Mouse (Mus musculus) hindbrain, postnatal 0 days (tissue): ENCODE results near the gene Trim17. TPM values are rescaled to one million over a fixed set of nuclear protein-coding genes. Genes with fewer than 3 reads are reported as not detected.
A peak's percentile ranks its signal among the peaks of the same experiment; 100 is the strongest.

Experiments used
- ATAC-seq: fragments of 200-750 bp; cut with Nextera tagmentation; 2 replicates; pipeline ENCODE4 v1.8.0; 2017; ENCODE audit warnings: mild to moderate bottlenecking, moderate TSS enrichment, moderate library complexity
- DNase-seq: peaks from one replicate; pipeline ENCODE4 v3.0.0-alpha.2; 2015; ENCODE audit warnings: low spot score
- H3K27ac ChIP-seq: fragments of 300-500 bp; sonication (generic); 2 replicates; pipeline ENCODE4 v1.5.1; 2014; ENCODE audit warnings: mild to moderate bottlenecking
- H3K27me3 ChIP-seq: fragments of 300-500 bp; sonication (generic); 2 replicates; pipeline ENCODE4 v1.6.1; 2014; ENCODE audit warnings: low read length, mixed read lengths; ENCODE audit not compliant: insufficient read depth
- H3K36me3 ChIP-seq: fragments of 300-500 bp; sonication (generic); 2 replicates; pipeline ENCODE4 v1.6.1; 2014; ENCODE audit warnings: low read length, mixed read lengths; ENCODE audit not compliant: insufficient read depth
- H3K4me1 ChIP-seq: fragments of 300-500 bp; sonication (generic); 2 replicates; pipeline ENCODE4 v1.6.1; 2014; ENCODE audit warnings: antibody characterized with exemption, low read length, mixed read lengths; ENCODE audit not compliant: insufficient read depth
- H3K4me2 ChIP-seq: fragments of 300-500 bp; sonication (generic); 2 replicates; pipeline ENCODE4 v1.6.1; 2014; ENCODE audit warnings: low read depth, mild to moderate bottlenecking, low read length, moderate library complexity, mixed read lengths
- H3K4me3 ChIP-seq: fragments of 300-500 bp; sonication (generic); 2 replicates; pipeline ENCODE4 v1.5.1; 2014; ENCODE audit warnings: low read length
- H3K9ac ChIP-seq: fragments of 300-500 bp; sonication (generic); replicated peaks from 2 replicates; pipeline ENCODE4 v1.6.1; 2014; ENCODE audit warnings: mild to moderate bottlenecking, low read length, moderate library complexity, mixed read lengths
- H3K9me3 ChIP-seq: fragments of 300-500 bp; sonication (generic); 2 replicates; pipeline ENCODE4 v1.6.1; 2016; ENCODE audit warnings: low read length, mixed read lengths
- CTCF ChIP-seq: IDR thresholded peaks from 2 replicates; pipeline ENCODE4 v1.5.1; 2016; ENCODE audit warnings: antibody characterized with exemption, control low read depth, low read depth
- WGBS: fragments of 180-500 bp; shearing (Covaris S2); extraction: QIAGEN DNeasy Blood & Tissue Kit; methylation state at CpG from one replicate; pipeline ENCODE4 v1.1.7; 2014; 5-methylcytosine and 5-hydroxymethylcytosine counted together
- polyA plus RNA-seq: library from polyadenylated mRNA; unstranded; fragments of >200 nt; fragmentation: Nextera tagmentation; extraction: Ambion mirVana; gene quantifications from 2 replicates; pipeline ENCODE4 v1.2.1, GENCODE M21; 2015
- total RNA-seq: library from RNA; depleted of rRNA; stranded (reverse); fragments of >200 nt; gene quantifications from 2 replicates; pipeline ENCODE4 v1.2.3, GENCODE M21; 2014

The Trim17 gene
- total and polyA plus RNA-seq, 2 experiments from 2014 or later: 0.55 to 4.3 TPM

- peak overlapping the region; percentile 88 for H3K4me3 ChIP-seq
- 0 out of 2 replicates have a peak, but pooled peaks cover 3% of the 10 kb centered on the region for H3K36me3 ChIP-seq
- no peaks in the 10 kb centered on the region for H3K27me3 ChIP-seq
- H3K4me1 ChIP-seq: peaks cover 20% of the 10 kb centered on the region
- peak overlapping the region; percentile 100 for H3K4me2 ChIP-seq
- WGBS: under 1% methylated on average over 29 of the region's 29 CpGs
- peak; percentile 23 for DNase-seq
- ATAC-seq: no peak
- peak overlapping the region; percentile 52; the same call in 1 of the 2 replicates for H3K27ac ChIP-seq
- H3K9ac ChIP-seq: peak overlapping the region; percentile 82
- no peak for TF ChIP-seq CTCF
- H3K9me3 ChIP-seq: no peaks in the 10 kb centered on the region
Measured at GRCm38 (mm10) chr11:58977150-58977549, 22.7 kb downstream of the Trim17 start.

- Histone ChIP-seq H3K9me3 (no peaks in the 10 kb centered on the region), H3K36me3 (0 out of 2 replicates have a peak, but pooled peaks cover 6% of the 10 kb centered on the region), H3K4me2 (peak overlapping the region; percentile 100), H3K4me1 (peaks cover 20% of the 10 kb centered on the region), H3K27me3 (no peaks in the 10 kb centered on the region), H3K9ac (peak overlapping the region; percentile 82), H3K27ac (peak overlapping the region; percentile 52), H3K4me3 (peak overlapping the region; percentile 88)
- no peak for TF ChIP-seq CTCF
- DNase-seq: no peak
- WGBS: under 1% methylated on average over 21 of the region's 21 CpGs
- peak; percentile 13 for ATAC-seq
Measured at GRCm38 (mm10) chr11:58977607-58978026, 23.1 kb downstream of the Trim17 start.

GRCm38 (mm10) chr11:58978027-58978705, 23.7 kb downstream of the Trim17 start, which contains the start of gene Trim11:
Gene Trim11 (plus strand): TSS chr11:58978093.
- peak within 1 kb of the TSS; percentile 82 for H3K9ac ChIP-seq
- H3K9me3 ChIP-seq: no peaks in the 10 kb centered on the region
- peak; percentile 70 for ATAC-seq
- DNase-seq: peak; percentile 84
- TF ChIP-seq CTCF: peak; percentile 6; the same call in 1 of the 2 replicates
- H3K4me2 ChIP-seq: peak within 1 kb of the TSS; percentile 100
- H3K4me3 ChIP-seq: peak within 1 kb of the TSS; percentile 88
- peak within 1 kb of the TSS; percentile 52 for H3K27ac ChIP-seq
- under 1% methylated on average over 64 of the region's 64 CpGs for WGBS
- peaks cover 20% of the 10 kb centered on the region for H3K4me1 ChIP-seq
- no peaks in the 10 kb centered on the region for H3K27me3 ChIP-seq
- H3K36me3 ChIP-seq: 0 out of 2 replicates have a peak, but pooled peaks cover 11% of the 10 kb centered on the region

- peak overlapping the region; percentile 82 for H3K9ac ChIP-seq
- H3K27ac ChIP-seq: no peak overlapping the region; the same call in 1 of the 2 replicates
- TF ChIP-seq CTCF: no peak
- peak overlapping the region; percentile 88 for H3K4me3 ChIP-seq
- no peak for ATAC-seq
- H3K4me2 ChIP-seq: peak overlapping the region; percentile 100
- H3K9me3 ChIP-seq: no peaks in the 10 kb centered on the region
- H3K4me1 ChIP-seq: peaks cover 20% of the 10 kb centered on the region
- 0 out of 2 replicates have a peak, but pooled peaks cover 11% of the 10 kb centered on the region for H3K36me3 ChIP-seq
- 2% methylated on average over 5 of the region's 5 CpGs for WGBS
- no peaks in the 10 kb centered on the region for H3K27me3 ChIP-seq
- DNase-seq: no peak
Measured at GRCm38 (mm10) chr11:58978706-58979030, 24.2 kb downstream of the Trim17 start.

- Histone ChIP-seq H3K4me3 (peak overlapping the region; percentile 88), H3K27ac (no peak overlapping the region), H3K27me3 (no peaks in the 10 kb centered on the region), H3K4me1 (peaks cover 20% of the 10 kb centered on the region), H3K36me3 (peaks cover 11% of the 10 kb centered on the region; the same call in 1 of the 2 replicates), H3K9ac (peak overlapping the region; percentile 82; the same call in 1 of the 2 replicates), H3K4me2 (peak overlapping the region; percentile 100), H3K9me3 (no peaks in the 10 kb centered on the region)
- 82% methylated on average over 3 of the region's 3 CpGs for WGBS
- no peak for ATAC-seq
- no peak for DNase-seq
- no peak for TF ChIP-seq CTCF
Measured at GRCm38 (mm10) chr11:58979183-58979582, 24.7 kb downstream of the Trim17 start.

- peak overlapping the region; percentile 88 for H3K4me3 ChIP-seq
- no peak overlapping the region for H3K27ac ChIP-seq
- H3K4me2 ChIP-seq: peak overlapping the region; percentile 100
- TF ChIP-seq CTCF: no peak
- H3K4me1 ChIP-seq: peaks cover 20% of the 10 kb centered on the region
- H3K9ac ChIP-seq: peak overlapping the region; percentile 82; the same call in 1 of the 2 replicates
- WGBS: 73% methylated on average over 7 of the region's 7 CpGs
- no peaks in the 10 kb centered on the region for H3K9me3 ChIP-seq
- ATAC-seq (no peak), DNase-seq (no peak)
- H3K27me3 ChIP-seq: no peaks in the 10 kb centered on the region
- peaks cover 16% of the 10 kb centered on the region; the same call in 1 of the 2 replicates for H3K36me3 ChIP-seq
Measured at GRCm38 (mm10) chr11:58979661-58980060, 25.2 kb downstream of the Trim17 start.
